Mouse (Mus musculus): Measurements from ENCODE around the gene Rragc. TPM values are rescaled to one million over a fixed set of nuclear protein-coding genes. Genes with fewer than 3 reads are reported as not detected.

Gene Rragc
- total and polyA plus RNA-seq, 3 experiments: 24.2 to 141 (median 50.1) TPM

DNA sequence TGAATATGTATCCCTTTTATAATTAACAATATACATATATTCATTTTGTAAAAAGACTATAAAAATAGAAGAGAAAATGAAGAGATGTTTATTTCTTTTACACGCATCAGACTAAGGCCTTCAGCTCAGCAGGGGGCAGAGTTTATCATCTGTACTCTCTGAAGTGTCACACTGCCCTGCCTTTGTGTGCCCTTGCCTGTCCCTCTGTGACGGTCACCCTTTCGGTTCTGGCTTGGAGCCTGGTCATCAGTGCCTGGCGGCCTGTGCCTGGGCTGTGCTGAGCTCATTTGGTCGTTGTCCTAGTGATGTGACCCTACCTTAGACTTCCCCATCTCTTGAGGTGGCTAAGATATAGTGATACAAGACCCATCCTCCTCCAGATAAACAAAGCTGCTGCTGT is 29.9 kb downstream of the Rragc start:
- ATAC-seq (ENCODE audit: extremely low read depth, insufficient number of reproducible peaks, low FRiP score, poor library complexity, severe bottlenecking) (no peak), DNase-seq (ENCODE audit: low spot score) (no peak)
- H3K4me3 ChIP-seq (ENCODE audit: low read depth, low read length): no peak overlapping the region

DNA sequence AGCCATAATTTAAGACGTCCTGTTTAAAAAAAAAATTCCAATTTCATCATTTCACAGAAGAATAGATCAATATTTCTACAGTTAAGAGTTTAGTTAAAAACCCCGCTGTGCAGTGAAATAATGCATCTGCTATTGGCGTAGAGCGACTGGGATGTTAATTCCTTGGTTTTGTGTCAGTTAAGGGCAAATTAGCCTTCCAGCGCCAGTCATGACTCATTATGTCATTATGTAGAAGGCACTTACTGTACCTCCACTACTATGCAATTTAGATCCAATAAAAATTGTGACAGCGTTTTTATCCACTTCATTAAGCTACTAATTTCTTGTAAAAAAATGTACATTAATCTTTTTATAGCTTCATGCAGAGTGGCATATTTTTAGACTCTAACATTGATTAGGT is 31.7 kb downstream of the Rragc start:
- H3K36me3 ChIP-seq (replicated peaks): no peaks in the 10 kb centered on the region
- DNase-seq (ENCODE audit: low spot score): no peak
- no peak for ATAC-seq (ENCODE audit: extremely low read depth, insufficient number of reproducible peaks, low FRiP score, poor library complexity, severe bottlenecking)
- H3K4me3 ChIP-seq (ENCODE audit: low read depth, low read length): no peak overlapping the region
- H3K27me3 ChIP-seq (ENCODE audit: insufficient read depth, low read length): peaks cover 25% of the 10 kb centered on the region
- no peaks in the 10 kb centered on the region for H3K9me3 ChIP-seq (replicated peaks)
- no peaks in the 10 kb centered on the region for H3K4me1 ChIP-seq (ENCODE audit: insufficient read depth, low read depth, low read length)
- TF ChIP-seq POLR2AphosphoS5 (IDR thresholded peaks at IDR 0.05; ENCODE audit: insufficient replicate concordance, low read depth, low read length): no peak
- no peak for TF ChIP-seq CTCF (IDR thresholded peaks at IDR 0.05; ENCODE audit: low read depth, low read length)
- TF ChIP-seq TAL1 (conservative IDR thresholded peaks at IDR 0.05; ENCODE audit: low read depth, low read length): no peak
- no peak for TF ChIP-seq GATA2 (IDR thresholded peaks at IDR 0.05; ENCODE audit: borderline replicate concordance, low read depth, low read length)
- no peak for TF ChIP-seq GATA1 (IDR thresholded peaks at IDR 0.05; ENCODE audit: borderline replicate concordance, low read length)

More for the DNA sequence above, 29.9 kb downstream of the Rragc start:
- H3K27me3 ChIP-seq (ENCODE audit: insufficient read depth, low read length): peaks cover 28% of the 10 kb centered on the region
- H3K36me3 ChIP-seq (replicated peaks): no peaks in the 10 kb centered on the region
- no peaks in the 10 kb centered on the region for H3K9me3 ChIP-seq (replicated peaks)
- TF ChIP-seq CTCF (IDR thresholded peaks at IDR 0.05; ENCODE audit: low read depth, low read length) (no peak), GATA1 (IDR thresholded peaks at IDR 0.05; ENCODE audit: borderline replicate concordance, low read length) (no peak), TAL1 (conservative IDR thresholded peaks at IDR 0.05; ENCODE audit: low read depth, low read length) (no peak), GATA2 (IDR thresholded peaks at IDR 0.05; ENCODE audit: borderline replicate concordance, low read depth, low read length) (no peak), POLR2AphosphoS5 (IDR thresholded peaks at IDR 0.05; ENCODE audit: insufficient replicate concordance, low read depth, low read length) (no peak)
- no peaks in the 10 kb centered on the region for H3K4me1 ChIP-seq (ENCODE audit: insufficient read depth, low read depth, low read length)

GRCm38 (mm10) chr4:123949649-123950048 is 32.4 kb downstream of the Rragc start:
- Histone ChIP-seq H3K27me3 (ENCODE audit: insufficient read depth, low read length) (peaks cover 24% of the 10 kb centered on the region), H3K4me3 (ENCODE audit: low read depth, low read length) (no peak overlapping the region), H3K9me3 (replicated peaks) (no peaks in the 10 kb centered on the region), H3K36me3 (replicated peaks) (no peaks in the 10 kb centered on the region), H3K4me1 (ENCODE audit: insufficient read depth, low read depth, low read length) (no peaks in the 10 kb centered on the region)
- DNase-seq (ENCODE audit: low spot score) (no peak), ATAC-seq (ENCODE audit: extremely low read depth, insufficient number of reproducible peaks, low FRiP score, poor library complexity, severe bottlenecking) (no peak)
- TF ChIP-seq GATA1 (IDR thresholded peaks at IDR 0.05; ENCODE audit: borderline replicate concordance, low read length) (no peak), POLR2AphosphoS5 (IDR thresholded peaks at IDR 0.05; ENCODE audit: insufficient replicate concordance, low read depth, low read length) (no peak), CTCF (IDR thresholded peaks at IDR 0.05; ENCODE audit: low read depth, low read length) (no peak), GATA2 (IDR thresholded peaks at IDR 0.05; ENCODE audit: borderline replicate concordance, low read depth, low read length) (no peak), TAL1 (conservative IDR thresholded peaks at IDR 0.05; ENCODE audit: low read depth, low read length) (no peak)

- no peak overlapping the region for H3K4me3 ChIP-seq (ENCODE audit: low read depth, low read length)
- TF ChIP-seq GATA2 (IDR thresholded peaks at IDR 0.05; ENCODE audit: borderline replicate concordance, low read depth, low read length) (no peak), GATA1 (IDR thresholded peaks at IDR 0.05; ENCODE audit: borderline replicate concordance, low read length) (no peak), POLR2AphosphoS5 (IDR thresholded peaks at IDR 0.05; ENCODE audit: insufficient replicate concordance, low read depth, low read length) (no peak), CTCF (IDR thresholded peaks at IDR 0.05; ENCODE audit: low read depth, low read length) (no peak), TAL1 (conservative IDR thresholded peaks at IDR 0.05; ENCODE audit: low read depth, low read length) (no peak)
- no peak for ATAC-seq (ENCODE audit: extremely low read depth, insufficient number of reproducible peaks, low FRiP score, poor library complexity, severe bottlenecking)
- H3K36me3 ChIP-seq (replicated peaks): no peaks in the 10 kb centered on the region
- no peaks in the 10 kb centered on the region for H3K4me1 ChIP-seq (ENCODE audit: insufficient read depth, low read depth, low read length)
- no peaks in the 10 kb centered on the region for H3K9me3 ChIP-seq (replicated peaks)
- H3K27me3 ChIP-seq (ENCODE audit: insufficient read depth, low read length): peaks cover 26% of the 10 kb centered on the region
- no peak for DNase-seq (ENCODE audit: low spot score)
Observed at GRCm38 (mm10) chr4:123952059-123952458, 34.8 kb downstream of the Rragc start.

- Histone ChIP-seq H3K27me3 (ENCODE audit: insufficient read depth, low read length) (peaks cover 36% of the 10 kb centered on the region), H3K4me3 (ENCODE audit: low read depth, low read length) (no peak overlapping the region), H3K4me1 (ENCODE audit: insufficient read depth, low read depth, low read length) (peaks cover 3% of the 10 kb centered on the region; the same call in 1 of the 2 replicates), H3K9me3 (replicated peaks) (no peaks in the 10 kb centered on the region), H3K36me3 (replicated peaks) (no peaks in the 10 kb centered on the region)
- DNase-seq (ENCODE audit: low spot score): peak; percentile 65
- TF ChIP-seq GATA1 (IDR thresholded peaks at IDR 0.05; ENCODE audit: borderline replicate concordance, low read length) (no peak), CTCF (IDR thresholded peaks at IDR 0.05; ENCODE audit: low read depth, low read length) (peak; percentile 22; the same call in 1 of the 2 replicates)
- peak; percentile 54; the same call in 1 of the 2 replicates for ATAC-seq (ENCODE audit: extremely low read depth, insufficient number of reproducible peaks, low FRiP score, poor library complexity, severe bottlenecking)
Observed at GRCm38 (mm10) chr4:123956703-123957491, 39.7 kb downstream of the Rragc start.

GRCm38 (mm10) chr4:123957492-123957808 is 40.2 kb downstream of the Rragc start:
- no peak for TF ChIP-seq POLR2AphosphoS5 (IDR thresholded peaks at IDR 0.05; ENCODE audit: insufficient replicate concordance, low read depth, low read length)
- TF ChIP-seq CTCF (IDR thresholded peaks at IDR 0.05; ENCODE audit: low read depth, low read length): no peak
- TF ChIP-seq TAL1 (conservative IDR thresholded peaks at IDR 0.05; ENCODE audit: low read depth, low read length): no peak
- TF ChIP-seq GATA2 (IDR thresholded peaks at IDR 0.05; ENCODE audit: borderline replicate concordance, low read depth, low read length): no peak
- Histone ChIP-seq H3K4me1 (ENCODE audit: insufficient read depth, low read depth, low read length) (peaks cover 3% of the 10 kb centered on the region; the same call in 1 of the 2 replicates), H3K27me3 (ENCODE audit: insufficient read depth, low read length) (peaks cover 34% of the 10 kb centered on the region), H3K9me3 (replicated peaks) (no peaks in the 10 kb centered on the region), H3K36me3 (replicated peaks) (no peaks in the 10 kb centered on the region), H3K4me3 (ENCODE audit: low read depth, low read length) (no peak overlapping the region)
- DNase-seq (ENCODE audit: low spot score) (no peak), ATAC-seq (ENCODE audit: extremely low read depth, insufficient number of reproducible peaks, low FRiP score, poor library complexity, severe bottlenecking) (no peak)

All from G1E (cell line).